Mouse (Mus musculus): ENCODE measurements around the gene Zscan5b. TPM values are rescaled to one million over a fixed set of nuclear protein-coding genes. Genes with fewer than 3 reads are reported as not detected.
"Not testable (repeated sequence)": the region's sequence is repeated elsewhere in the genome, so short reads cannot be mapped to it uniquely, and the experiment has no call there.

Gene Zscan5b
- total and polyA plus RNA-seq, 3 experiments, result not detected

DNA sequence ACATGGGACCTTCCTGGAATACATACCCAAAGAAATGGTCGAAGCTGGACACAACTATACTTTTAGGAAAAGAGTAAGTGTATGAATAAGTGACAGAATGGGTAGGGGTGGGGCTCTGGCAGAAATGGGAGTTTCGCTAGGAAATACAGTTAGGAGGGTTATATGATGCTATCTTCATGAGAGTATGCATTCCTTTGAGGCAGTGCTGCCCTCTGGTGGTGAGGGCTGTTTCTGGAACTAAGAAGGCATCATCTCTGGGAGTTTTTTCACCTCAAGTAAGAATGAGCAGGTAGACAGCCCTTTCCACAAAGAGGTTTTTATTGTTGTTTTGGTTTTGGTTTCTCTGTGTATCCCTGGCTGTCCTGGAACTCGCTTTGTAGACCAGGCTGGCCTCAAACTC, 30.7 kb upstream of the Zscan5b start:
- H3K4me3 ChIP-seq, result no peak overlapping the region
- intact Hi-C loops (cut with DNase I), result loop anchor here (1.0 kb wide), 2 partner anchors 19 to 64 kb away; partner anchors contain the start of gene Zfp444
- no peak for TF ChIP-seq EP300 (IDR thresholded peaks at IDR 0.05; ENCODE audit: insufficient read depth, low read depth, low read length)
- peak; percentile 92; the same call in 1 of the 2 replicates for TF ChIP-seq CTCF (IDR thresholded peaks at IDR 0.05)
- TF ChIP-seq POLR2A (IDR thresholded peaks at IDR 0.05; ENCODE audit: insufficient read depth, low read depth, low read length), result no peak
- H3K4me1 ChIP-seq (ENCODE audit: control insufficient read depth, insufficient read depth, low read length), result no peaks in the 10 kb centered on the region
- no peak overlapping the region for H3K9ac ChIP-seq (ENCODE audit: low read depth, low read length)
- no peak overlapping the region for H3K27ac ChIP-seq
- no peaks in the 10 kb centered on the region for H3K79me2 ChIP-seq (replicated peaks; ENCODE audit: control insufficient read depth, insufficient read depth, low read length)
- peak; percentile 55 to 83 for DNase-seq
- no peaks in the 10 kb centered on the region for H3K36me3 ChIP-seq (ENCODE audit: control insufficient read depth, insufficient read depth, low read length)
- no peaks in the 10 kb centered on the region for H3K27me3 ChIP-seq (ENCODE audit: control insufficient read depth, insufficient read depth, low read length)
- WGBS, result 30% methylated on average over 3 of the region's 3 CpGs

DNA sequence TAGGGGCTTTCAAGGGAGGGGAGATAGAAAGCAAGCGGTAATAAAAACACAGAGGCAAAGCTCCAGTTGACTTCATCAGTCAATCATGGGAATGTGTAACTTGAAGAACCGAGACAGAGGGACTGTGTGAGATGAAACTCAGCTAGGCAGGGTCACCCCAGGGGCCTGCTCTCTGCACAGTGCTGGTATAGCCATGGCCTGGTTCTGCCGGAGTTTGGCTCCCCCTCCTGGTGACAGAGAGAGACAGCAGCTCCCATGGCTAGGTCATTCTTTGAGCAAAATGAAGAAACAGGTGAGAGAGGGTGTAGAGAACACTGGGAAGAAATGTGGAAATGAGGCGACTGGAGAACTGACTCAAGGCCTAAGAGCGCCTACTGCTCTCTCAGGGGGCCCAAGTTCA, 27.9 kb upstream of the Zscan5b start:
- Histone ChIP-seq H3K4me1 (ENCODE audit: control insufficient read depth, insufficient read depth, low read length) (no peaks in the 10 kb centered on the region), H3K36me3 (ENCODE audit: control insufficient read depth, insufficient read depth, low read length) (no peaks in the 10 kb centered on the region), H3K27me3 (ENCODE audit: control insufficient read depth, insufficient read depth, low read length) (no peaks in the 10 kb centered on the region), H3K79me2 (replicated peaks; ENCODE audit: control insufficient read depth, insufficient read depth, low read length) (no peaks in the 10 kb centered on the region), H3K27ac (no peak overlapping the region), H3K9ac (ENCODE audit: low read depth, low read length) (no peak overlapping the region), H3K4me3 (no peak overlapping the region)
- intact Hi-C loops (cut with DNase I), result no loop called here
- DNase-seq, result peak; percentile 23 to 58
- WGBS, result 19% methylated on average over 5 of the region's 5 CpGs
- TF ChIP-seq POLR2A (IDR thresholded peaks at IDR 0.05; ENCODE audit: insufficient read depth, low read depth, low read length), result no peak
- peak; percentile 89 for TF ChIP-seq CTCF (IDR thresholded peaks at IDR 0.05)
- 0 out of 2 replicates have a peak, but pooled peaks have one; percentile 31 for TF ChIP-seq EP300 (IDR thresholded peaks at IDR 0.05; ENCODE audit: insufficient read depth, low read depth, low read length)

DNA sequence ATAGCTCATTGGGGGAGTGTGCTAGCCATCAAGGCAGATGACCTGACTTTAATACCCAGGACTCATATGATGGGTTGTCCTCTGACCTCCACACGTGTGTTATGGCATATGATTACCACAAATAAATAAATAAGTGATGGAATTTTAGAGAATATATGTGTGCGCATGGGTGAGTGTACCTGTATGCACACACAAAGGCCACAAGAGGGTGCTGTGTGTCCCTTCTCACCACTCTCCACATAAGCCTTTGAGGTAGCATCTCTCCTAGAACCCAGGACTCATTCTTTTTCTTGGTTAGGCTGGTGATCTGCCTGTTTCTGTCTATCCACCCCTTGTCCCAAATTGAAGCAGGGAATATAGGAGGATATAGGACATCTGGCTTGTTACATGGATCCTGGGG, 26.3 kb upstream of the Zscan5b start:
- Histone ChIP-seq H3K27ac (no peak overlapping the region), H3K9ac (ENCODE audit: low read depth, low read length) (no peak overlapping the region), H3K4me1 (ENCODE audit: control insufficient read depth, insufficient read depth, low read length) (no peaks in the 10 kb centered on the region), H3K4me3 (no peak overlapping the region), H3K79me2 (replicated peaks; ENCODE audit: control insufficient read depth, insufficient read depth, low read length) (no peaks in the 10 kb centered on the region), H3K36me3 (ENCODE audit: control insufficient read depth, insufficient read depth, low read length) (no peaks in the 10 kb centered on the region), H3K27me3 (ENCODE audit: control insufficient read depth, insufficient read depth, low read length) (no peaks in the 10 kb centered on the region)
- TF ChIP-seq CTCF (IDR thresholded peaks at IDR 0.05), result peak; percentile 37
- no peak for TF ChIP-seq POLR2A (IDR thresholded peaks at IDR 0.05; ENCODE audit: insufficient read depth, low read depth, low read length)
- no peak for TF ChIP-seq EP300 (IDR thresholded peaks at IDR 0.05; ENCODE audit: insufficient read depth, low read depth, low read length)
- intact Hi-C loops (cut with DNase I), result no loop called here
- 47% methylated on average over 2 of the region's 2 CpGs for WGBS
- no peak for DNase-seq

DNA sequence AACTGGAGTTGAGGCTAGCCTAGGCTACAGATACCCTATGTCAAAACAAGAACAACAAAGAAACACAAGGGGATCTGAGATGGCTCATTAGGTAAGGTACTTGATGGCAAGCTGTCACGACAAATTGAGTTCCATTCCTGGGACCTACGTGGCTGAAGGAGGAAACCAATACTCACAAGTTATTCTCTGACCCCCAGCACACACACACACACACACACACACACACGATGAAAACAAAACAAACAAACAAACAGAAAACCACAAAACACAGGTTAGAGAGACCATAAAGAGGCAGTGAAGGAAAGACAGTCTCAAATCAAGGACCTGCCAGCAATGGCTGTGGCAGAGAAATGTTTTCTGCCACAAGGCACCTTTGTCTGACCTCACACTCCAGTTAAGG, 25.3 kb upstream of the Zscan5b start, which contains the start of gene Galp:
Galp (plus strand) TSS at position 301 of the 400 bp plus-strand sequence.
- Histone ChIP-seq H3K4me1 (ENCODE audit: control insufficient read depth, insufficient read depth, low read length) (no peaks in the 10 kb centered on the region), H3K9ac (ENCODE audit: low read depth, low read length) (no peak within 1 kb of the TSS), H3K79me2 (replicated peaks; ENCODE audit: control insufficient read depth, insufficient read depth, low read length) (no peaks in the 10 kb centered on the region), H3K27me3 (ENCODE audit: control insufficient read depth, insufficient read depth, low read length) (no peaks in the 10 kb centered on the region), H3K36me3 (ENCODE audit: control insufficient read depth, insufficient read depth, low read length) (no peaks in the 10 kb centered on the region), H3K27ac (no peak within 1 kb of the TSS), H3K4me3 (no peak within 1 kb of the TSS)
- intact Hi-C loops (cut with DNase I), result no loop called here
- TF ChIP-seq POLR2A (IDR thresholded peaks at IDR 0.05; ENCODE audit: insufficient read depth, low read depth, low read length) (no peak), EP300 (IDR thresholded peaks at IDR 0.05; ENCODE audit: insufficient read depth, low read depth, low read length) (no peak), CTCF (IDR thresholded peaks at IDR 0.05) (no peak)
- no peak for DNase-seq
- WGBS, result 51% methylated on average over 3 of the region's 3 CpGs

- Histone ChIP-seq H3K27ac (no peak overlapping the region), H3K79me2 (replicated peaks; ENCODE audit: control insufficient read depth, insufficient read depth, low read length) (no peaks in the 10 kb centered on the region), H3K36me3 (ENCODE audit: control insufficient read depth, insufficient read depth, low read length) (no peaks in the 10 kb centered on the region), H3K4me3 (no peak overlapping the region), H3K27me3 (ENCODE audit: control insufficient read depth, insufficient read depth, low read length) (no peaks in the 10 kb centered on the region), H3K4me1 (ENCODE audit: control insufficient read depth, insufficient read depth, low read length) (no peaks in the 10 kb centered on the region), H3K9ac (ENCODE audit: low read depth, low read length) (no peak overlapping the region)
- 68% methylated on average over 3 of the region's 3 CpGs for WGBS
- no peak for DNase-seq
- TF ChIP-seq POLR2A (IDR thresholded peaks at IDR 0.05; ENCODE audit: insufficient read depth, low read depth, low read length) (no peak), CTCF (IDR thresholded peaks at IDR 0.05) (no peak), EP300 (IDR thresholded peaks at IDR 0.05; ENCODE audit: insufficient read depth, low read depth, low read length) (no peak)
- intact Hi-C loops (cut with DNase I), result no loop called here
Observed at GRCm38 (mm10) chr7:6204200-6204599, 17.9 kb upstream of the Zscan5b start.

DNA sequence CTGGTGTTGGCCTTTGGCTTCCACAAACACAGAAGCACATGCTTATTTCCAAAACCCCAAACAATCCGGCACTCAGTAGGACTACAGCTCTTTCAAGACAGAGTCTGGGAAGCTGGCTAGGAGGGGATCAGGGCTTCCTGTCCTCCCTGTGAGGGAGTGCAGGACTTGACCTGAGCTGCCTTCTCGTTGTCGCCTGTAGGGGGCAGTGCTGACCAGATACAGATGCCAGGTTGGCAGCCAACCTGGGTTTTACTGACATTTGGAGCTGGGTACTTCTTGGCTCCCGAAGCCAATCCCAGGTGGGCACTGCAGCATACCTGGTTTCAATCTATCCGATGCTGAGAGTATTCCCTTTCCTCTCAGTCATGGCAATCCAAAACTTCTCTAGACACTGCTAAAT, 8.9 kb upstream of the Zscan5b start:
- peak in 1 of 2 experiments; percentile 30 for DNase-seq
- Histone ChIP-seq H3K36me3 (ENCODE audit: control insufficient read depth, insufficient read depth, low read length) (no peaks in the 10 kb centered on the region), H3K4me1 (ENCODE audit: control insufficient read depth, insufficient read depth, low read length) (no peaks in the 10 kb centered on the region), H3K4me3 (no peak overlapping the region), H3K79me2 (replicated peaks; ENCODE audit: control insufficient read depth, insufficient read depth, low read length) (no peaks in the 10 kb centered on the region), H3K9ac (ENCODE audit: low read depth, low read length) (no peak overlapping the region), H3K27ac (no peak overlapping the region), H3K27me3 (ENCODE audit: control insufficient read depth, insufficient read depth, low read length) (no peaks in the 10 kb centered on the region)
- TF ChIP-seq POLR2A (IDR thresholded peaks at IDR 0.05; ENCODE audit: insufficient read depth, low read depth, low read length) (no peak), EP300 (IDR thresholded peaks at IDR 0.05; ENCODE audit: insufficient read depth, low read depth, low read length) (no peak), CTCF (IDR thresholded peaks at IDR 0.05) (peak; percentile 68)
- intact Hi-C loops (cut with DNase I), result no loop called here
- 37% methylated on average over 5 of the region's 5 CpGs for WGBS

GRCm38 (mm10) chr7:6214691-6215090, 7.4 kb upstream of the Zscan5b start:
- not testable (repeated sequence) for H3K27me3 ChIP-seq (ENCODE audit: control insufficient read depth, insufficient read depth, low read length); H3K79me2 ChIP-seq (replicated peaks; ENCODE audit: control insufficient read depth, insufficient read depth, low read length)
- WGBS, result 61% methylated on average over 4 of the region's 4 CpGs

More at GRCm38 (mm10) chr7:6214691-6215090, 7.4 kb upstream of the Zscan5b start:
- H3K4me1 ChIP-seq (ENCODE audit: control insufficient read depth, insufficient read depth, low read length); H3K9ac ChIP-seq (ENCODE audit: low read depth, low read length); DNase-seq; intact Hi-C loops (cut with DNase I); H3K36me3 ChIP-seq (ENCODE audit: control insufficient read depth, insufficient read depth, low read length); H3K27ac ChIP-seq; H3K4me3 ChIP-seq: not testable (repeated sequence)
